Mouse (Mus musculus): ENCODE measurements at regions not wholly inside any gene's neighbourhood (a gene's known extent, or its start where the extent isn't known, plus 50 kb on each side); places are given as distances from the start of the nearest gene placed in this dataset.
"Not testable (repeated sequence)": the region's sequence is repeated elsewhere in the genome, so short reads cannot be mapped to it uniquely, and the experiment has no call there.

DNA sequence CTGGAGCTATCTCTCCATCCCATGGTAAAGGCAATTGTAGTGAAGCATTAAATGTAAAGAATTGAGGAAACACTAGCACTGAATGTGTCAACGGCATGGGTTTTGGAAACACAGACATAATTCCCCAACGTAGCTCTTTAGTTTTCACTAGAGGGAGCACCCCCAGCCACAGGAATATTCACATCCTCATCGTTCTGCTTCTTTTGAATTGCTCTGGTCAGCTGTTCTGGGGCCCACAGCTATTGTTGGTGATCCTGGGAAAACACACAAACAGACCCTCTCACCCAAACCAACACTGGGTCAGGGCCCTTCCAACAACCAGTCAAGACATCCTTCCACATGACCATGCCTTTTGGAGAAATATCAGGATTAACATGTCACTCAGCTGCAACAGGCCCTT is 119.7 kb downstream of the Impg2 start:
- DNase-seq (ENCODE audit: low spot score in 2 of 2) = not testable (repeated sequence)

DNA sequence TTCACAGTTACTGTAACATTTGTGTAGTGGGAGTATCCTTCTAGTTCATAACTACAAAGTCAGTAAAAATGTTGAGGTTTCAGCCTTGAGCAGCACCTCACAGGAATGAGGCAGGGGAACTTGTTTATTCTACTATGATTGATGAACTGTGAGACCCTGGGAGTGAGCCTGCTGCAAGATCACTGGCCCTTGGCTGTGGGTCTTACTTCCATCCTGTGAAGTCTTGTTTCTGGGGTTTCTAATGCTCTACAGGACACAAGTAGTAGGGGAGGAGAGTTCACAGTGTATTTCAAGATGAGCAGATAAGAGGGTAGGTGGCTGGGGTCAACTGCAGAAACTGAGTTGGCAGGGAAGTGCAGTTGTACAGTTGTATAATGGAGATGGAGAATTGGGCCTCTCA is 128.3 kb upstream of the Abi3bp start:
- DNase-seq (ENCODE audit: low spot score in 2 of 2) = no peak

DNA sequence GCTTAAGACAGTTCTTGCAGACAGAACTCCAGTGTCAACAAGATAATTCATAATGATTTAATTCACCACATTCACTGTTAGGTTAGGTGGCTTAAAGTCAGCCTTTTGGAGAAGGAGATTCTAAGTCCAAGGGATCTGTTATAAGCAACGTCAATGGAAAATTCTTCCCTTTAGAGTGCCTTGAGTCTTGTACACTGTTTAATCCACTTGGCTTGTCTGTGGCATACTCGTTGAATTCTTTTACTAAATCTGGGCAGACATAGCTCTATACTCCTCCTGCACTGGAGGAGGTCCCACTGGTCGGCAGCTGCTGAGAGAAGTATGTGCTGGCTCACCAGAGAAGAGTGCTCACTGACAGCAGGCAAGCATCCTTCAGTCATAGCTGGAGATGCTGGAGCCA is 124.8 kb upstream of the Abi3bp start:
- DNase-seq (ENCODE audit: low spot score in 2 of 2) = no peak

DNA sequence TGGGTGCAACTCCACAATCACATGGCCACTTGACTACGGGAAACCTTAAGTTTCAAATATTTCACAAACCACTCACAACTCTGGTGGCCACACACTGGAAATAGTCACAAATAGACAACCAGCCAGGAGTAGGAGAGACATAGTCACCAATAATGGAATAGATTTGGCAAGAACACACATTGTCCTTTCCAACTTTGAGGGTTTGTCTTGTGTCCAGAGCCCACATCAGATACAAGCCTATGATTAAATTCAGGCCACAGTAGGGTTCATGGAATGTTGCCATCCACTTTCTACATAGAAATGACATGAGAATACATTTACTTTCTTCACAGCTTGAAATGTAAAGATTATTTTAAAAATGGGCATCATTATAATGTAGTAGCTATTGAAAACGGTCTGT is 118.6 kb upstream of the Abi3bp start:
- DNase-seq (ENCODE audit: low spot score in 2 of 2) = no peak

DNA sequence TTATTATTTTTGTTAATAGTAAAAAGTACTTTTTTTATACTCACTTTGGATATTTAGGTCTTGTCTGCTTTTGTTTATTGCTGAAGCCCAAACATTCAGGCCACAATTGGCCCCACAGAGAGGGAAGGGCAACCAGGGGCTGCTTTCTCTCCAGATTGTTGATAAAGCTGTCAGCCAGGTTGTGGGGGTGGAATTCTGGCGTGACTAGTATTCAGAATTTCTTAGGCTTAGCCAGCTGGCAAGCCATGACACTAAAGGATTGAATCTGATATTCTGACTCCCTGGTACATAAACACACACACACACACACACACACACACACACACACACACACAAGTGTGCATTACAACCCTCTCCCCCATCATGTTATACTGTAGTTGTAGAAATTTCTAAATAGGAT is 116.7 kb upstream of the Abi3bp start:
- DNase-seq (ENCODE audit: low spot score in 2 of 2) = peak; percentile 24 to 27

DNA sequence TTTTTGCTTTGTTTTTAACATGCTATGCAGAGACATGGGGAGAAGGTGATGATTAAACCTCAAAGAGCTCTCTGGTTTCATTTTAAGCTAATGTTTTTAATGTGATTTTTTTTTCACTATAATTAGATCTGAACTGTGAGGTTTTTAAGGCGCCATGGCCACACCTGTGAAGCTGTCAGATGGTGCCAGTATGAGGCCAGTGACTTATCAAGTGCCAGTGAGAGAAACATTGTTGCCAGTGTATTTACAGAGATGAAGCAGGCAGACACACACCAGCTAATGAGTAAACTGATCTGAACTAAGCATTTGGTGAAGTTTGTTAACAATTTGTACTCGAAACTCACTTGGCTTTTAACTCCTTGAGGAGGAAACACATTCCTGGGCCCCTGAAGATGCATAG is 99.3 kb upstream of the Abi3bp start:
- DNase-seq (ENCODE audit: low spot score in 2 of 2) = no peak

DNA sequence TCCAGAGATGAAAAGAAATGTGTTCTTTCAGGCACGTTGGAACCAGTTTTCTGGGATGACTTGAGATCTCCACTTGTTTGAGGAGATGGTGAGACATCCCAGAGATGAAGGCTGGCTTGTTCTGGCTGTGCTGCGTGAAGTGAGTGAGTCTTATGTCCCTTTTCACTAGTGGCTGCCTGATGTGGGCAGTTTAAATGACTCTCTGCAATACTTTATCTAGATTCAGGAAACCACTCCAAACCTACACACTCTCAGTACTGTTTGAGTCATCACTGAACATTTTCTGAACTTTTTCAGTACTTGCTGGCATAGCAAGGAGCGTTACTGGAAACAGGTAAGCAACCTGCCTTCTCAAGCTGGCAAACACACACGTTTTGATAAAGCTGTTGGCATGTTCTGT is 97.0 kb upstream of the Abi3bp start:
- DNase-seq (ENCODE audit: low spot score in 2 of 2) = no peak

DNA sequence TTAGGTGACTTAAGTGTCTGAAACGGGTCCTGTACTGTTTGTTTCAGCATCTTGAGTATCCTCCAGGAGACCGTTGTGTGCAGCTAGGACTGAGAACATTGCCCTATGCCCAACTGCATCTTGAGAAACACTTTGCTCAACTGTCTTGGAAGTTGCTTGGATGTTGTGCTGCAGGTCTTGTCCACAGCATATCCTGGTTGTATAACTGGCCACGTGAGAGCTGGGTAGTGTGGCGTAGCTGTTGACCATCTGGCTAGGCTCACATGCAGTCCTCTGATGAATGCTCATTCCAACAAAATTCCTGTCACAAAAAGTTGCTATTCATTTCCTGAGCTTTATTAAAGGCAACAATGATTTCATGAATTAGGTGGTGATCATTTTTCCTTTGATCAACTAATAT is 91.1 kb upstream of the Abi3bp start:
- no peak for DNase-seq (ENCODE audit: low spot score in 2 of 2)

DNA sequence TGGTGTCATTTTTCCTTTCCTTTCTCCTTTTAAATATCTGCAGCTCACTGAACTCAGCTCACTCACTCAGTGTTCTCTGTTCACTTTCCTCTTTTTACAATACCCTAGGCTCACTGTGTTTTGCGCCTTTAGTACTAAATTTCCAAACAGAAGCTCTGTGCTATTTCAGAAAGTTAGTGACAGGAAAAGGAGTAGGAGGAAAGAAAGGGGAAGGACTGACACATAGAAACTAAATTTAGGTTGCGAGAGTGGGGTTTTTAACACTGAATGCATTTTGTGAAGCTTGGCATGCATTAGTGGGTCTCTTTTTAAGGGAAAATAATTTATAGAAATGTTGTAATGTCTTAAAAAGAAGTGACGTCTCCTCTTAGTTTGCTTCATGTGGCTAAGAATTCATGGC is 84.8 kb upstream of the Abi3bp start:
- no peak for DNase-seq (ENCODE audit: low spot score in 2 of 2)

DNA sequence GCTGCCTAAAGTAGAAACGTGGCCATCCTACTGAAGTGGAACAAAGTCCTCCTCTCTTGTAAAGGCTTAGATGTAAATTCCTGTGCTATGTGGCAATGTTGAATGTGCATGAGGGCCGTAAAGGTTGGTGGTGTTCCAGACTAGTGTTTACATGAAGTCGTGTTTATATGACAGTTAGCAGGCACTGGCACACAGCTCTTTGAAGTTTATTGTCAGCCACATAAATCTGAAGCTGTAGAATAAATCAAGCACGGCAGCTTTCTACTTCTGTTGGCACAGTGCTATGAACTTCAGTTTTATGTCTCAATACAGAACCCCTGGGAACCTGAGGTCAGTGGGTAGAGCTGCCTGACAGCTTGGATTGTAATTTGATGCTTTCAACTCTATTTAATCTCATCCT is 81.1 kb upstream of the Abi3bp start:
- no peak for DNase-seq (ENCODE audit: low spot score in 2 of 2)

DNA sequence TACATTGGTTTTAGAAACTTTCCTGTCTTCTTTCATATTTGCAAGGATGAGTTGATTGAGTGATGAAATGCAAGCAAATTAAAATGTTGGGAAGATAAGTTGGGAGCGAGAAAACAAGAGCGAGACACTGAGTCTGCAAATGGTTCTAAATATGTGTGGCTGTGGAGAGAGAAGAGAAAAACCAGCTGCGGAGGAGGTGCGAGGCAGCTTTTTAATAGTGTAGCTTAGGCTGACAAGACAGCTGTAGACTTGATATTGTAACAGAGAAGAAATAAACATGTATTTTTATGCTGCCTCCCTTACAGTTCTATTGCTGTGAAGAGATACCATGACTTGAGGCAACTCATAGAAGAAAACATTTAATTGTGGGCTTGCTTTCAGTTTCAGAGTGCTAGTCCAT is 78.1 kb upstream of the Abi3bp start:
- no peak for DNase-seq (ENCODE audit: low spot score in 2 of 2)

DNA sequence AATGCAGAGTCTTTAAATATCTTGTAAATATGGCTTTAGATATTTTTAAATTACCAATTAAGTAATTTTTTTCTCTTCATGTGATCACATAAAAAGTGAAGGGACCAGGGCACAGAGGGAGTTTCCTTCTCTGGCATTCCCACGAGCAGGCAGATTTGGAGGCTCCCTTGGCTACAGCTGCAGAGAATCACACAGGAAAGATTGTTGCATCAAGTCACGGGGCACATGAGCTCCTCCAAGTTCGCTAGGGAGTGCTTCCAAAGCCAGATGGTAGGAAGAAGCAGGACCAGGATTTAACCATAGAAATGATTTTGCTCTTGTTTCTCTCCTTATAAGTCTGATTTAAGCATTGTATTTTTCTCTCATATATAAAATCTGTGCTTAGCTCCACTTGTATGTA is 53.9 kb upstream of the Abi3bp start:
- DNase-seq (ENCODE audit: low spot score in 2 of 2) = peak; percentile 20 to 25
